Mouse (Mus musculus) olfactory bulb, adult 2 months (tissue): ENCODE data around the gene Map2k7. TPM values are rescaled to one million over a fixed set of nuclear protein-coding genes. Genes with fewer than 3 reads are reported as not detected.

Experiments used
- H3K27ac ChIP-seq: fragments of 200-500 bp; 2 replicates; pipeline ENCODE4 v1.5.1; 2012; ENCODE audit warnings: low read depth, low read length; ENCODE audit not compliant: insufficient read depth
- H3K4me1 ChIP-seq: fragments of 200-500 bp; 2 replicates; pipeline ENCODE4 v1.6.1; 2012; ENCODE audit warnings: low read length; ENCODE audit not compliant: control insufficient read depth, insufficient read depth
- H3K4me3 ChIP-seq: fragments of 200-500 bp; 2 replicates; pipeline ENCODE4 v1.5.1; 2012; ENCODE audit warnings: mild to moderate bottlenecking, low read depth, low read length, moderate library complexity; ENCODE audit not compliant: insufficient read depth
- CTCF ChIP-seq: fragments of 200-500 bp; IDR thresholded peaks from 2 replicates; pipeline ENCODE4 v1.5.1; 2012; ENCODE audit warnings: low read depth, mild to moderate bottlenecking, low read length, moderate library complexity; ENCODE audit not compliant: insufficient read depth
- POLR2A ChIP-seq: fragments of 200-500 bp; IDR thresholded peaks from 2 replicates; pipeline ENCODE4 v1.6.1; 2012; ENCODE audit warnings: mild to moderate bottlenecking, low read depth, low read length, moderate library complexity; ENCODE audit not compliant: insufficient read depth
- WGBS: fragments of 180-500 bp; shearing (Covaris S2); methylation state at CpG from one replicate; pipeline ENCODE4 v1.1.7; 2018; 5-methylcytosine and 5-hydroxymethylcytosine counted together
- polyA plus RNA-seq: library from polyadenylated mRNA; stranded (reverse); fragments of >200 nt; gene quantifications from 2 replicates; pipeline ENCODE4 v1.2.4, GENCODE M21; 2012; ENCODE audit warnings: low replicate concordance; ENCODE audit not compliant: missing spikeins, insufficient read depth, insufficient read length

Map2k7 gene
- not detected in 2 replicates for polyA plus RNA-seq

DNA sequence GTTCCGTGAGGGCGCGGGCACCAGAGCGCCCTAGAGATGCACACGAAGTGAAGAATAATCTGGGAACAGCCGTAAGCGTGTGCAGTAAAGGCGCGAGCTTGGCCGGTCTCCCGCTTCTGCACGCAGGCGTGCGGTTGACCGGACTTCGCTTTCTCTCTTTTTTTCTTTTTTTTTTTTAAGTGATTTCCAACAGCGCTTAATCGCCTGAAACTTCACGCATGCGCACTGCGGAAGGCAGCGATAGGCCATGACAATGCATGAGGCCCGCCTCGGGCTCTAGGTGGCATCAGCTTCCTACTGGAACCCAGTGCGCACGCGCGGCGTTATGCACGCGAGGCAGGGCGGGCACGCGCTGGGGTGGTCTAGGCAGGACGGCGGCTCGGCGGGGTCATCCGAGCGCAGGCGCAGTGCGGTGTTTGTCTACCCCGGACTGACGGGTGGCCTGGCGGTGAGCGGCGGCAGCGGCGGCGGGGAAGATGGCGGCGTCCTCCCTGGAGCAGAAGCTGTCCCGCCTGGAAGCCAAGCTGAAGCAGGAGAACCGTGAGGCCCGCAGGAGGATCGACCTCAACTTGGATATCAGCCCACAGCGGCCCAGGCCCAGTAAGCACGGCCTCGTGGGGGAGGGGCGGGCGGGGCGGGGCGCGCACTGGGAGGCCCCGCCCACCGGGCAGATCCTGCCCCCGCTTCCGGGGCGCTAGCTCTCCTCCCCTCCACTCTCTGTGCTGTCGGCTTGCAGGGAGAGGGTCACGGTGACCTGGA lies at the start of gene Map2k7, which contains the start of gene Gm49320:
Gene Map2k7 (plus strand): TSS at position 307 of the 759 bp plus-strand sequence.
Gene Gm49320 (plus strand): TSS at position 432 of the 759 bp plus-strand sequence.
- Histone ChIP-seq H3K4me3 (peak within 1 kb of the TSS; percentile 85), H3K4me1 (peaks cover 16% of the 10 kb centered on the region), H3K27ac (peak within 1 kb of the TSS; percentile 97)
- WGBS = under 1% methylated on average over 71 of the region's 71 CpGs
- TF ChIP-seq CTCF (peak; percentile 61), POLR2A (peak; percentile 52; the same call in 1 of the 2 replicates)

GRCm38 (mm10) chr8:4189031-4189722 lies 49.4 kb upstream of the Map2k7 start:
- 14% methylated on average over 3 of the region's 3 CpGs for WGBS
- TF ChIP-seq CTCF (no peak), POLR2A (no peak)
- Histone ChIP-seq H3K4me1 (peaks cover 21% of the 10 kb centered on the region), H3K27ac (peak overlapping the region; percentile 46), H3K4me3 (no peak overlapping the region)

DNA sequence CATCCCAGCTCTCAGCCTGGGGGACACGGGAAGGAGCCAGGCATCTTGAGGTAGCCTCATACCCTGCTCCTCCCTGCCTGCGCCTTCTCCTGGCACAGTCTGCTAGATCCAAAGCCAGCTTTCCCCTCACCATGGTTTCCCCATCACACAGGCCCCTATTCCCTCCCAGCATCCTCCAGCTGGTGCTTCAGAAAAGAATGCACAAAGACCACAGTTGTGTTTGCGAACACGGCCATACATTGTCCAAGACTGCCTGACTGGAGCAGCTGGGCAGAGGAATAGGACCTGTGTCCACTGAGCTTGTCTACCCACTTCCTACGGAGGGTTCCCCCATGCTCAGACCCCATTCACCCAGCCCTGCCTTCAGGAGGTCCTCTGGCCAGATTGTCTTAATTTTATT lies 46.2 kb upstream of the Map2k7 start:
- TF ChIP-seq CTCF (no peak), POLR2A (no peak)
- 41% methylated on average over 5 of the region's 5 CpGs for WGBS
- Histone ChIP-seq H3K4me3 (no peak overlapping the region), H3K27ac (peak overlapping the region; percentile 43; the same call in 1 of the 2 replicates), H3K4me1 (peaks cover 21% of the 10 kb centered on the region)

GRCm38 (mm10) chr8:4192807-4193587 lies 45.5 kb upstream of the Map2k7 start:
- H3K27ac ChIP-seq = peak overlapping the region; percentile 43; the same call in 1 of the 2 replicates
- 6% methylated on average over 18 of the region's 18 CpGs for whole genome bisulfite sequencing
- peaks cover 21% of the 10 kb centered on the region for H3K4me1 ChIP-seq
- TF ChIP-seq CTCF (peak; percentile 92), POLR2A (no peak)
- no peak overlapping the region for H3K4me3 ChIP-seq

DNA sequence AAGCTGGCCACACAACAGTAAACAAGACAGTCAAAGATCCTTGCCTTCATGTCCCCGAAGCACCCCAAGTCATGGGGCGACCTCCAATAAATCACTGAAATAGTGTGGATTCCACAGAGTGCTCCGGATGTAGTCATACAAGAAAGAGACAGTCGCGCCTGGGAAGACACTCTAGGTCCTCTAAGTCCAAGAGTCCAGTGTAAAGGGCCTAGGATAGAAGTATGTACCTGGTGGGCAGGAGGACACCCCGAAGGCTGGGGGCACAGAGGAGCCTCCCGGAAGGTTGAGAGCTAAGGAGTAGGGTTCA lies 45.0 kb upstream of the Map2k7 start:
- Histone ChIP-seq H3K27ac (no peak overlapping the region), H3K4me1 (peaks cover 21% of the 10 kb centered on the region), H3K4me3 (no peak overlapping the region)
- TF ChIP-seq CTCF = no peak
- no peak for TF ChIP-seq POLR2A
- 59% methylated on average over 7 of the region's 7 CpGs for WGBS

- H3K27ac ChIP-seq = no peak overlapping the region
- peaks cover 4% of the 10 kb centered on the region for H3K4me1 ChIP-seq
- 59% methylated on average over 2 of the region's 2 CpGs for WGBS
- TF ChIP-seq POLR2A (no peak), CTCF (no peak)
- H3K4me3 ChIP-seq = no peak overlapping the region
Observed at GRCm38 (mm10) chr8:4201321-4201720, 37.2 kb upstream of the Map2k7 start.

GRCm38 (mm10) chr8:4205246-4206123 lies 33.1 kb upstream of the Map2k7 start:
- H3K27ac ChIP-seq = no peak overlapping the region
- WGBS = 65% methylated on average over 38 of the region's 38 CpGs

GRCm38 (mm10) chr8:4206182-4207015 lies 32.1 kb upstream of the Map2k7 start:
- 46% methylated on average over 44 of the region's 44 CpGs for WGBS
- TF ChIP-seq POLR2A (no peak), CTCF (no peak)
- no peak overlapping the region for H3K27ac ChIP-seq
- H3K4me1 ChIP-seq = peaks cover 14% of the 10 kb centered on the region
- no peak overlapping the region for H3K4me3 ChIP-seq

More at GRCm38 (mm10) chr8:4205246-4206123, 33.1 kb upstream of the Map2k7 start:
- no peak for TF ChIP-seq CTCF
- peaks cover 10% of the 10 kb centered on the region for H3K4me1 ChIP-seq
- no peak overlapping the region for H3K4me3 ChIP-seq
